Mouse (Mus musculus): ENCODE data around the gene Rsrc2. TPM values are rescaled to one million over a fixed set of nuclear protein-coding genes. Genes with fewer than 3 reads are reported as not detected.

Rsrc2 gene
- total and polyA plus RNA-seq, 3 experiments, result 55.8 to 128 (median 107) TPM

GRCm38 (mm10) chr5:123713782-123714181 lies 35.4 kb downstream of the Rsrc2 start:
- no peak overlapping the region for H3K9ac ChIP-seq (ENCODE audit: insufficient read depth, low read depth)
- peaks cover 64 to 91% of the 10 kb centered on the region in 2 experiments for H3K36me3 ChIP-seq (replicated peaks in 1 of 2; ENCODE audit: control insufficient read depth in 1 of 2, insufficient read depth in 1 of 2, low read length in 1 of 2)
- no peaks in the 10 kb centered on the region for H3K27me3 ChIP-seq (replicated peaks)
- no peak for DNase-seq (ENCODE audit: extremely low read depth)
- no peak overlapping the region for H3K4me2 ChIP-seq (ENCODE audit: insufficient read depth, low read depth, poor library complexity, severe bottlenecking)
- in situ Hi-C loops (cut with MboI; ENCODE audit: low pct_ligation_motif_present, low pct_unique_long_range_greater_than_20kb, low sequenced_read_pairs), result no loop called here
- H3K9me3 ChIP-seq (replicated peaks; ENCODE audit: low read length), result no peaks in the 10 kb centered on the region
- dilution Hi-C loops (cut with MboI; ENCODE audit: extremely low pct_ligation_motif_present, extremely low pct_unique_long_range_greater_than_20kb, low sequenced_read_pairs), result no loop called here
- H3K4me1 ChIP-seq (ENCODE audit: control insufficient read depth in 1 of 2, insufficient read depth in 2 of 2), result peaks cover 4 to 20% of the 10 kb centered on the region in 2 experiments; a peak in 3 of 4 replicates
- peaks cover 25% of the 10 kb centered on the region for H3K79me2 ChIP-seq (replicated peaks; ENCODE audit: control insufficient read depth, extremely low read depth, insufficient read depth, poor library complexity, severe bottlenecking)
- no peak overlapping the region for H3K4me3 ChIP-seq (replicated peaks in 1 of 3; ENCODE audit: low read depth in 2 of 3, low read length in 2 of 3, poor library complexity in 1 of 3)
- H3K27ac ChIP-seq (ENCODE audit: insufficient read depth, low read depth), result no peak overlapping the region
- TF ChIP-seq ETS1 (conservative IDR thresholded peaks at IDR 0.05; ENCODE audit: low read depth, low read length) (no peak), RCOR1 (conservative IDR thresholded peaks at IDR 0.05; ENCODE audit: low read depth, low read length) (no peak), ZNF384 (IDR thresholded peaks at IDR 0.05; ENCODE audit: low read depth, low read length) (no peak), RAD21 (IDR thresholded peaks at IDR 0.05; ENCODE audit: low read depth, low read length) (no peak), SMC3 (IDR thresholded peaks at IDR 0.05; ENCODE audit: low read depth, low read length) (no peak), GABPA (IDR thresholded peaks at IDR 0.05; ENCODE audit: insufficient replicate concordance, low read depth, low read length) (no peak), SIN3A (IDR thresholded peaks at IDR 0.05; ENCODE audit: low read length) (no peak), MEF2A (IDR thresholded peaks at IDR 0.05; ENCODE audit: borderline replicate concordance, low read depth, low read length) (no peak), ZC3H11A (IDR thresholded peaks at IDR 0.05; ENCODE audit: low read depth, low read length) (no peak), CHD2 (IDR thresholded peaks at IDR 0.05; ENCODE audit: low read length) (no peak), ELF1 (IDR thresholded peaks at IDR 0.05; ENCODE audit: low read depth, low read length) (no peak), CTCF (conservative IDR thresholded peaks at IDR 0.05 in 1 of 2, IDR thresholded peaks at IDR 0.05 in 1 of 2; ENCODE audit: low read depth in 2 of 2, low read length in 2 of 2) (no peak), USF1 (IDR thresholded peaks at IDR 0.05; ENCODE audit: low read depth, low read length) (no peak), MAX (IDR thresholded peaks at IDR 0.05; ENCODE audit: low read length) (no peak), NELFE (IDR thresholded peaks at IDR 0.05; ENCODE audit: low read depth, low read length) (no peak), TCF12 (IDR thresholded peaks at IDR 0.05; ENCODE audit: low read depth, low read length) (no peak), PAX5 (IDR thresholded peaks at IDR 0.05; ENCODE audit: low read length) (no peak), ZKSCAN1 (IDR thresholded peaks at IDR 0.05; ENCODE audit: borderline replicate concordance, low read depth, low read length) (no peak)

- Histone ChIP-seq H3K27ac (ENCODE audit: insufficient read depth, low read depth) (no peak overlapping the region), H3K4me2 (ENCODE audit: insufficient read depth, low read depth, poor library complexity, severe bottlenecking) (no peak overlapping the region), H3K36me3 (replicated peaks in 1 of 2; ENCODE audit: control insufficient read depth in 1 of 2, insufficient read depth in 1 of 2, low read length in 1 of 2) (peaks cover 78 to 92% of the 10 kb centered on the region in 2 experiments), H3K4me1 (ENCODE audit: control insufficient read depth in 1 of 2, insufficient read depth in 2 of 2) (no peaks in the 10 kb centered on the region), H3K27me3 (replicated peaks) (no peaks in the 10 kb centered on the region), H3K9me3 (replicated peaks; ENCODE audit: low read length) (no peaks in the 10 kb centered on the region), H3K4me3 (replicated peaks in 1 of 3; ENCODE audit: low read depth in 2 of 3, low read length in 2 of 3, poor library complexity in 1 of 3) (no peak overlapping the region), H3K79me2 (replicated peaks; ENCODE audit: control insufficient read depth, extremely low read depth, insufficient read depth, poor library complexity, severe bottlenecking) (no peaks in the 10 kb centered on the region), H3K9ac (ENCODE audit: insufficient read depth, low read depth) (no peak overlapping the region)
- DNase-seq (ENCODE audit: extremely low read depth), result no peak
- TF ChIP-seq MAFK (IDR thresholded peaks at IDR 0.05; ENCODE audit: insufficient replicate concordance, low read length) (no peak), MAZ (IDR thresholded peaks at IDR 0.05; ENCODE audit: low read depth, low read length) (no peak), NRF1 (IDR thresholded peaks at IDR 0.05; ENCODE audit: low read depth, low read length) (no peak), CHD1 (IDR thresholded peaks at IDR 0.05; ENCODE audit: low read depth, low read length) (no peak), KAT2A (IDR thresholded peaks at IDR 0.05; ENCODE audit: insufficient replicate concordance, low read length) (no peak), NELFE (IDR thresholded peaks at IDR 0.05; ENCODE audit: low read depth, low read length) (no peak), MAX (IDR thresholded peaks at IDR 0.05; ENCODE audit: low read length) (no peak), EP300 (IDR thresholded peaks at IDR 0.05; ENCODE audit: low read length) (no peak), SMC3 (IDR thresholded peaks at IDR 0.05; ENCODE audit: low read depth, low read length) (no peak), ELF1 (IDR thresholded peaks at IDR 0.05; ENCODE audit: low read depth, low read length) (no peak), POLR2AphosphoS2 (IDR thresholded peaks at IDR 0.05; ENCODE audit: low read depth, low read length) (no peak), RCOR1 (conservative IDR thresholded peaks at IDR 0.05; ENCODE audit: low read depth, low read length) (no peak), ZKSCAN1 (IDR thresholded peaks at IDR 0.05; ENCODE audit: borderline replicate concordance, low read depth, low read length) (no peak), RAD21 (IDR thresholded peaks at IDR 0.05; ENCODE audit: low read depth, low read length) (no peak), CTCF (conservative IDR thresholded peaks at IDR 0.05 in 1 of 2, IDR thresholded peaks at IDR 0.05 in 1 of 2; ENCODE audit: low read depth in 2 of 2, low read length in 2 of 2) (no peak), ZC3H11A (IDR thresholded peaks at IDR 0.05; ENCODE audit: low read depth, low read length) (no peak), MXI1 (IDR thresholded peaks at IDR 0.05; ENCODE audit: low read depth, low read length) (no peak), TBP (conservative IDR thresholded peaks at IDR 0.05; ENCODE audit: low read depth, low read length) (no peak)
- in situ Hi-C loops (cut with MboI; ENCODE audit: low pct_ligation_motif_present, low pct_unique_long_range_greater_than_20kb, low sequenced_read_pairs), result no loop called here
- dilution Hi-C loops (cut with MboI; ENCODE audit: extremely low pct_ligation_motif_present, extremely low pct_unique_long_range_greater_than_20kb, low sequenced_read_pairs), result no loop called here
Observed at GRCm38 (mm10) chr5:123709571-123709970, 39.6 kb downstream of the Rsrc2 start.
